In genomic region chr12:10425982-10426863, GRCm38 (mm10) we compare ENCODE assay signal across 26 mouse cellular contexts. TPM values are rescaled to one million over a fixed set of nuclear protein-coding genes. Genes with fewer than 3 reads are reported as not detected.
DNase-seq lines count a peak whose midpoint lies in the region; ATAC-seq lines count a peak whose summit lies in the region.
"Had no signal": no experiment of that assay in that cellular context is flagged by ENCODE, and none has a peak within 500 bp of the region (broad histone marks: within the 10 kb centered on the region; RNA-seq: fewer than 3 reads in every experiment).

No protein-coding gene starts in this region.

- DNase-seq in hindbrain, embryonic 11.5 days (ENCODE audit: low spot score) = peak; percentile 4
- no peak for DNase-seq in lung, postnatal 14 days
- peak; percentile 16 for DNase-seq in embryonic facial prominence, embryonic 10.5 days (ENCODE audit: low spot score)
- no peak for DNase-seq in ovary, postnatal 14 days (ENCODE audit: low spot score)
- DNase-seq: adrenal gland, postnatal 36 days; cerebellum, adult 18-20 months; cerebellum, postnatal 36 days; forebrain, postnatal 0 days; heart, postnatal 14 days; liver, embryonic 13.5 days; right cerebral cortex, postnatal 25 days; thymus, postnatal 4 days had no signal

- no peaks in the 10 kb centered on the region for H3K4me1 ChIP-seq in hindbrain, embryonic 11.5 days (replicated peaks; ENCODE audit: control insufficient read depth, insufficient read depth, low read length)
- peaks cover 6% of the 10 kb centered on the region; the same call in 1 of the 2 replicates for H3K4me1 ChIP-seq in hindbrain, embryonic 13.5 days (replicated peaks)
- no peaks in the 10 kb centered on the region for H3K4me1 ChIP-seq in lung, embryonic 16.5 days (replicated peaks; ENCODE audit: control insufficient read depth, insufficient read depth, low read length)
- peaks cover 11% of the 10 kb centered on the region for H3K4me1 ChIP-seq in embryonic facial prominence, embryonic 10.5 days
- no peaks in the 10 kb centered on the region for H3K4me1 ChIP-seq in neural tube, embryonic 14.5 days (ENCODE audit: control insufficient read depth, insufficient read depth, low read length)
- H3K4me1 ChIP-seq: embryonic facial prominence, embryonic 15.5 days; heart, embryonic 12.5 days; hindbrain, embryonic 15.5 days; liver, embryonic 13.5 days; midbrain, embryonic 12.5 days had no signal

- H3K4me3 ChIP-seq in hindbrain, embryonic 11.5 days (ENCODE audit: low read depth, low read length) = no peak overlapping the region
- H3K4me3 ChIP-seq in hindbrain, embryonic 13.5 days = no peak overlapping the region
- no peak overlapping the region for H3K4me3 ChIP-seq in lung, embryonic 16.5 days (ENCODE audit: low read length)
- no peak overlapping the region for H3K4me3 ChIP-seq in embryonic facial prominence, embryonic 10.5 days
- no peak overlapping the region for H3K4me3 ChIP-seq in neural tube, embryonic 14.5 days (ENCODE audit: low read depth, low read length)
- H3K4me3 ChIP-seq: embryonic facial prominence, embryonic 15.5 days; heart, embryonic 12.5 days; hindbrain, embryonic 15.5 days; limb, embryonic 13.5 days; liver, embryonic 13.5 days; midbrain, embryonic 12.5 days had no signal

- peak; percentile 40; the same call in 1 of the 2 replicates for ATAC-seq in hindbrain, embryonic 11.5 days (ENCODE audit: low FRiP score)
- no peak for ATAC-seq in hindbrain, embryonic 13.5 days (ENCODE audit: low FRiP score)
- peak; percentile 89 for ATAC-seq in lung, embryonic 16.5 days (ENCODE audit: low read depth)
- ATAC-seq in neural tube, embryonic 14.5 days (ENCODE audit: low read depth) = 0 out of 2 replicates have a peak, but pooled peaks have one; percentile 11
- ATAC-seq in activated CD4-positive, CD25-positive, alpha-beta regulatory T cell, adult 4 months = no peak
- ATAC-seq: forebrain, postnatal 0 days; intestine, postnatal 0 days had no signal

- H3K36me3 ChIP-seq in hindbrain, embryonic 11.5 days (ENCODE audit: control insufficient read depth, insufficient read depth, low read length) = no peaks in the 10 kb centered on the region
- no peaks in the 10 kb centered on the region for H3K36me3 ChIP-seq in hindbrain, embryonic 13.5 days
- H3K36me3 ChIP-seq in lung, embryonic 16.5 days (ENCODE audit: control insufficient read depth, insufficient read depth, low read length) = no peaks in the 10 kb centered on the region
- H3K36me3 ChIP-seq in embryonic facial prominence, embryonic 10.5 days (replicated peaks) = no peaks in the 10 kb centered on the region
- no peaks in the 10 kb centered on the region for H3K36me3 ChIP-seq in neural tube, embryonic 14.5 days (ENCODE audit: control insufficient read depth, insufficient read depth, low read length)
- H3K36me3 ChIP-seq: embryonic facial prominence, embryonic 15.5 days; G1E; heart, embryonic 12.5 days; hindbrain, embryonic 15.5 days; limb, embryonic 13.5 days; liver, embryonic 13.5 days; midbrain, embryonic 12.5 days had no signal

- no peak overlapping the region for H3K9ac ChIP-seq in hindbrain, embryonic 11.5 days (ENCODE audit: low read depth, low read length)
- H3K9ac ChIP-seq in hindbrain, embryonic 13.5 days = no peak overlapping the region
- no peak overlapping the region for H3K9ac ChIP-seq in lung, embryonic 16.5 days (ENCODE audit: low read length)
- H3K9ac ChIP-seq in neural tube, embryonic 14.5 days (replicated peaks; ENCODE audit: low read depth, low read length) = no peak overlapping the region
- H3K9ac ChIP-seq: embryonic facial prominence, embryonic 15.5 days; forebrain, postnatal 0 days; heart, embryonic 12.5 days; hindbrain, embryonic 15.5 days; limb, embryonic 13.5 days; liver, embryonic 13.5 days; midbrain, embryonic 12.5 days had no signal

- H3K27ac ChIP-seq in hindbrain, embryonic 11.5 days (ENCODE audit: low read depth, low read length) = no peak overlapping the region
- H3K27ac ChIP-seq in hindbrain, embryonic 13.5 days = no peak overlapping the region
- peak overlapping the region; percentile 24 for H3K27ac ChIP-seq in lung, embryonic 16.5 days (ENCODE audit: low read length)
- no peak overlapping the region for H3K27ac ChIP-seq in embryonic facial prominence, embryonic 10.5 days (replicated peaks)
- no peak overlapping the region for H3K27ac ChIP-seq in neural tube, embryonic 14.5 days (ENCODE audit: low read depth, low read length)
- H3K27ac ChIP-seq: embryonic facial prominence, embryonic 15.5 days; hindbrain, embryonic 15.5 days; limb, embryonic 13.5 days; liver, embryonic 13.5 days; midbrain, embryonic 12.5 days had no signal

- H3K4me2 ChIP-seq in hindbrain, embryonic 11.5 days (replicated peaks; ENCODE audit: low read depth, low read length) = no peak overlapping the region
- H3K4me2 ChIP-seq in hindbrain, embryonic 13.5 days = no peak overlapping the region
- no peak overlapping the region for H3K4me2 ChIP-seq in lung, embryonic 16.5 days (ENCODE audit: low read depth, low read length)
- H3K4me2 ChIP-seq in neural tube, embryonic 14.5 days (ENCODE audit: low read depth, low read length) = no peak overlapping the region
- H3K4me2 ChIP-seq: embryonic facial prominence, embryonic 15.5 days; heart, embryonic 12.5 days; hindbrain, embryonic 15.5 days; limb, embryonic 13.5 days; liver, embryonic 13.5 days; midbrain, embryonic 12.5 days had no signal

- WGBS in hindbrain, embryonic 11.5 days = 46% methylated on average over 9 of the region's 9 CpGs
- 35% methylated on average over 9 of the region's 9 CpGs for WGBS in hindbrain, embryonic 13.5 days
- 48% methylated on average over 9 of the region's 9 CpGs for WGBS in lung, embryonic 16.5 days
- WGBS in embryonic facial prominence, embryonic 10.5 days = 63% methylated on average over 9 of the region's 9 CpGs
- WGBS in neural tube, embryonic 14.5 days = 31% methylated on average over 9 of the region's 9 CpGs

- H3K9me3 ChIP-seq in hindbrain, embryonic 11.5 days (ENCODE audit: control insufficient read depth, low read length) = no peaks in the 10 kb centered on the region
- H3K9me3 ChIP-seq in hindbrain, embryonic 13.5 days = no peaks in the 10 kb centered on the region
- H3K9me3 ChIP-seq in lung, embryonic 16.5 days (ENCODE audit: control insufficient read depth, low read length) = no peaks in the 10 kb centered on the region
- H3K9me3 ChIP-seq in embryonic facial prominence, embryonic 10.5 days = no peaks in the 10 kb centered on the region
- no peaks in the 10 kb centered on the region for H3K9me3 ChIP-seq in neural tube, embryonic 14.5 days (ENCODE audit: control insufficient read depth, low read length)
- H3K9me3 ChIP-seq: embryonic facial prominence, embryonic 15.5 days; G1E; heart, embryonic 12.5 days; hindbrain, embryonic 15.5 days; limb, embryonic 13.5 days; liver, embryonic 13.5 days; midbrain, embryonic 12.5 days had no signal

- no peaks in the 10 kb centered on the region for H3K27me3 ChIP-seq in hindbrain, embryonic 11.5 days (ENCODE audit: control insufficient read depth, insufficient read depth, low read length)
- H3K27me3 ChIP-seq in hindbrain, embryonic 13.5 days = no peaks in the 10 kb centered on the region
- no peaks in the 10 kb centered on the region for H3K27me3 ChIP-seq in lung, embryonic 16.5 days (ENCODE audit: control insufficient read depth, insufficient read depth, low read depth, low read length)
- H3K27me3 ChIP-seq in embryonic facial prominence, embryonic 10.5 days (replicated peaks; ENCODE audit: low read depth, poor library complexity, severe bottlenecking) = no peaks in the 10 kb centered on the region
- no peaks in the 10 kb centered on the region for H3K27me3 ChIP-seq in neural tube, embryonic 14.5 days (ENCODE audit: control insufficient read depth, insufficient read depth, low read length)
- H3K27me3 ChIP-seq: embryonic facial prominence, embryonic 15.5 days; heart, embryonic 12.5 days; hindbrain, embryonic 15.5 days; limb, embryonic 13.5 days; liver, embryonic 13.5 days; midbrain, embryonic 12.5 days had no signal

RNA-seq across cellular contexts. Expression of gene Rdh14, which starts 35.7 kb away (rescaled TPM):
- polyA plus RNA-seq in hindbrain, embryonic 11.5 days (2014; fragmentation: Nextera tagmentation; extraction: Ambion mirVana) = 28.9 and 29.3 TPM in 2 replicates
- 36.9 and 38.0 TPM in 2 replicates for polyA plus RNA-seq in hindbrain, embryonic 13.5 days (2015; fragmentation: Nextera tagmentation; extraction: Ambion mirVana)
- 31.2 and 32.7 TPM in 2 replicates for polyA plus RNA-seq in lung, embryonic 16.5 days (2015; fragmentation: Nextera tagmentation; extraction: Ambion mirVana)
- 19.6 and 23.8 TPM in 2 replicates for polyA plus RNA-seq in embryonic facial prominence, embryonic 10.5 days (2016; fragmentation: Nextera tagmentation; extraction: Ambion mirVana)
- 45.6 and 49.2 TPM in 2 replicates for polyA plus RNA-seq in neural tube, embryonic 14.5 days (2014; fragmentation: Nextera tagmentation; extraction: Ambion mirVana)
- polyA plus RNA-seq in activated CD4-positive, CD25-positive, alpha-beta regulatory T cell, adult 4 months (2017; shearing (Covaris generic)) = 10 to 100 TPM; 10.3 to 10.8 TPM

RNA-seq across cellular contexts. Expression of gene Nt5c1b, which starts 56.5 kb away (rescaled TPM):
- polyA plus RNA-seq in hindbrain, embryonic 11.5 days (2014; fragmentation: Nextera tagmentation; extraction: Ambion mirVana) = not detected in 2 replicates
- 0.14 TPM in 1 of 2 replicates, not detected in the other for polyA plus RNA-seq in hindbrain, embryonic 13.5 days (2015; fragmentation: Nextera tagmentation; extraction: Ambion mirVana)
- not detected in 2 replicates for polyA plus RNA-seq in lung, embryonic 16.5 days (2015; fragmentation: Nextera tagmentation; extraction: Ambion mirVana)
- not detected in 2 replicates for polyA plus RNA-seq in embryonic facial prominence, embryonic 10.5 days (2016; fragmentation: Nextera tagmentation; extraction: Ambion mirVana)
- not detected in 2 replicates for polyA plus RNA-seq in neural tube, embryonic 14.5 days (2014; fragmentation: Nextera tagmentation; extraction: Ambion mirVana)
- not detected for polyA plus RNA-seq in activated CD4-positive, CD25-positive, alpha-beta regulatory T cell, adult 4 months (2017; shearing (Covaris generic))
- polyA plus RNA-seq: embryonic facial prominence, embryonic 15.5 days; forebrain, postnatal 0 days; G1E; heart, embryonic 12.5 days; hindbrain, embryonic 15.5 days; intestine, postnatal 0 days; large intestine, adult 2 months; limb, embryonic 13.5 days; liver, embryonic 13.5 days; midbrain, embryonic 12.5 days; spleen, adult 2 months; stomach, embryonic 14.5 days had no signal

Comparison
In these comparisons a context has a peak if more than half of its experiments do, and no peak if none do; other contexts are left out.
1. ATAC-seq: peak in hindbrain, embryonic 11.5 days (single experiment), lung, embryonic 16.5 days (single experiment) and neural tube, embryonic 14.5 days (single experiment); none in hindbrain, embryonic 13.5 days (single experiment) and activated CD4-positive, CD25-positive, alpha-beta regulatory T cell, adult 4 months (single experiment).
2. DNase-seq: peak in hindbrain, embryonic 11.5 days (single experiment) and embryonic facial prominence, embryonic 10.5 days (single experiment); none in lung, postnatal 14 days (single experiment) and ovary, postnatal 14 days (single experiment).